ENCODE assay signal across 8 mouse cellular contexts in genomic region chr2:71980771-71981342, GRCm38 (mm10). TPM values are rescaled to one million over a fixed set of nuclear protein-coding genes. Genes with fewer than 3 reads are reported as not detected.
DNase-seq lines count a peak whose midpoint lies in the region; ATAC-seq and TF ChIP-seq lines count a peak whose summit lies in the region.

Rapgef4 (plus strand) TSS chr2:71981240.

- peak within 1 kb of the TSS; percentile 94 for H3K4me2 ChIP-seq in embryonic facial prominence, embryonic 12.5 days (replicated peaks)
- H3K4me2 ChIP-seq in limb, embryonic 14.5 days (replicated peaks; ENCODE audit: low read depth, low read length, severe bottlenecking), result peak within 1 kb of the TSS; percentile 96
- H3K4me2 ChIP-seq in stomach, embryonic 14.5 days (replicated peaks; ENCODE audit: low read depth, low read length), result peak within 1 kb of the TSS; percentile 99

- no peaks in the 10 kb centered on the region for H3K4me1 ChIP-seq in liver, adult 2 months (ENCODE audit: control insufficient read depth, insufficient read depth, low read length)
- 0 out of 2 replicates have a peak, but pooled peaks cover 4% of the 10 kb centered on the region for H3K4me1 ChIP-seq in embryonic facial prominence, embryonic 12.5 days
- H3K4me1 ChIP-seq in limb, embryonic 14.5 days (ENCODE audit: control insufficient read depth, insufficient read depth, low read length), result no peaks in the 10 kb centered on the region; the same call in 1 of the 2 replicates
- no peaks in the 10 kb centered on the region for H3K4me1 ChIP-seq in stomach, embryonic 14.5 days (ENCODE audit: control insufficient read depth, insufficient read depth, low read length)

- no peaks in the 10 kb centered on the region for H3K9me3 ChIP-seq in embryonic facial prominence, embryonic 12.5 days
- no peaks in the 10 kb centered on the region for H3K9me3 ChIP-seq in limb, embryonic 14.5 days (ENCODE audit: control insufficient read depth, low read length)
- H3K9me3 ChIP-seq in stomach, embryonic 14.5 days (ENCODE audit: control insufficient read depth, low read depth, low read length), result no peaks in the 10 kb centered on the region

- ATAC-seq in embryonic facial prominence, embryonic 12.5 days (ENCODE audit: insufficient number of reproducible peaks, insufficient read depth, low FRiP score, low TSS enrichment), result no peak
- ATAC-seq in limb, embryonic 14.5 days (ENCODE audit: low FRiP score, low read depth), result peak; percentile 41; the same call in 1 of the 2 replicates
- ATAC-seq in stomach, embryonic 14.5 days (ENCODE audit: insufficient number of reproducible peaks, insufficient read depth, low FRiP score, low read depth), result peak; percentile 61; the same call in 1 of the 2 replicates

- no peak for TF ChIP-seq CTCF in liver, adult 2 months (IDR thresholded peaks at IDR 0.05; ENCODE audit: low read depth, low read length)

- DNase-seq in liver, adult 2 months (ENCODE audit: extremely low read depth, low read depth, low spot score), result no peak
- DNase-seq in liver, result no peak
- peak; percentile 51 for DNase-seq in adrenal gland, postnatal 25 days
- no peak for DNase-seq in heart, postnatal 36 days
- DNase-seq in limb, embryonic 14.5 days (ENCODE audit: low spot score), result no peak
- DNase-seq in c-Kit-positive CD71-positive TER-119-positive erythroid progenitor cells, embryonic 14.5 days (ENCODE audit: low spot score), result no peak

- 2% methylated on average over 52 of the region's 52 CpGs for WGBS in liver, adult 2 months
- 1% methylated on average over 29 of the region's 52 CpGs for WGBS in embryonic facial prominence, embryonic 12.5 days
- 6% methylated on average over 36 of the region's 52 CpGs for WGBS in limb, embryonic 14.5 days
- WGBS in stomach, embryonic 14.5 days, result under 1% methylated on average over 39 of the region's 52 CpGs

- peak within 1 kb of the TSS; percentile 51; the same call in 1 of the 2 replicates for H3K4me3 ChIP-seq in liver, adult 2 months (ENCODE audit: insufficient read depth, low read depth, low read length)
- H3K4me3 ChIP-seq in embryonic facial prominence, embryonic 12.5 days, result peak within 1 kb of the TSS; percentile 59
- peak within 1 kb of the TSS; percentile 48 for H3K4me3 ChIP-seq in limb, embryonic 14.5 days (replicated peaks; ENCODE audit: low read length)
- peak within 1 kb of the TSS; percentile 45 for H3K4me3 ChIP-seq in stomach, embryonic 14.5 days (ENCODE audit: low read depth, low read length)

- H3K9ac ChIP-seq in liver, adult 2 months (ENCODE audit: low read depth, low read length), result no peak within 1 kb of the TSS
- peak within 1 kb of the TSS; percentile 64 for H3K9ac ChIP-seq in embryonic facial prominence, embryonic 12.5 days
- peak within 1 kb of the TSS; percentile 56 for H3K9ac ChIP-seq in limb, embryonic 14.5 days (ENCODE audit: low read depth, low read length, severe bottlenecking)
- peak within 1 kb of the TSS; percentile 47; the same call in 1 of the 2 replicates for H3K9ac ChIP-seq in stomach, embryonic 14.5 days (replicated peaks; ENCODE audit: low read depth, low read length)

- no peak within 1 kb of the TSS for H3K27ac ChIP-seq in liver, adult 2 months (replicated peaks; ENCODE audit: insufficient read depth, low read depth, low read length)
- no peak within 1 kb of the TSS for H3K27ac ChIP-seq in embryonic facial prominence, embryonic 12.5 days
- H3K27ac ChIP-seq in limb, embryonic 14.5 days (replicated peaks; ENCODE audit: low read depth, low read length), result no peak within 1 kb of the TSS
- H3K27ac ChIP-seq in stomach, embryonic 14.5 days (ENCODE audit: low read length), result no peak within 1 kb of the TSS

- H3K79me2 ChIP-seq in liver, adult 2 months (ENCODE audit: control insufficient read depth, insufficient read depth, low read length), result no peaks in the 10 kb centered on the region

- no peak for TF ChIP-seq POLR2A in liver, adult 2 months (IDR thresholded peaks at IDR 0.05; ENCODE audit: extremely low read depth, insufficient read depth, low read length)
- TF ChIP-seq POLR2A in limb, embryonic 14.5 days (IDR thresholded peaks at IDR 0.05; ENCODE audit: borderline replicate concordance, extremely low read depth, insufficient read depth, insufficient read length), result no peak

- peaks cover 6% of the 10 kb centered on the region for H3K27me3 ChIP-seq in liver, adult 2 months (ENCODE audit: control insufficient read depth, insufficient read depth, low read length)
- peaks cover 24% of the 10 kb centered on the region for H3K27me3 ChIP-seq in embryonic facial prominence, embryonic 12.5 days
- peaks cover 17% of the 10 kb centered on the region; the same call in 1 of the 2 replicates for H3K27me3 ChIP-seq in limb, embryonic 14.5 days (ENCODE audit: control insufficient read depth, insufficient read depth, low read length)
- no peaks in the 10 kb centered on the region for H3K27me3 ChIP-seq in stomach, embryonic 14.5 days (ENCODE audit: control insufficient read depth, insufficient read depth, low read length)

- no peaks in the 10 kb centered on the region for H3K36me3 ChIP-seq in liver, adult 2 months (ENCODE audit: control insufficient read depth, insufficient read depth, low read length)
- H3K36me3 ChIP-seq in embryonic facial prominence, embryonic 12.5 days, result no peaks in the 10 kb centered on the region
- H3K36me3 ChIP-seq in limb, embryonic 14.5 days (ENCODE audit: control insufficient read depth, insufficient read depth, low read length), result no peaks in the 10 kb centered on the region
- H3K36me3 ChIP-seq in stomach, embryonic 14.5 days (ENCODE audit: control insufficient read depth, insufficient read depth, low read length), result no peaks in the 10 kb centered on the region

- intact Hi-C loops in heart, postnatal 36 days (cut with DNase I), result no loop called here

RNA-seq across cellular contexts. Expression of gene Rapgef4, which starts in this region (rescaled TPM):
- total RNA-seq in liver, adult 2 months (2014; rRNA removed), result 185 and 223 TPM in 2 replicates
- polyA plus RNA-seq in liver, adult 2 months (2012; rRNA removed), result 52.0 and 66.1 TPM in 2 replicates
- 399 and 527 TPM in 2 replicates for total RNA-seq in adrenal gland, postnatal 25 days (2021)
- polyA plus RNA-seq in embryonic facial prominence, embryonic 12.5 days (2016; fragmentation: Nextera tagmentation; extraction: Ambion mirVana), result 3.1 and 3.6 TPM in 2 replicates
- 10 to 100 TPM; 25.8 to 33.4 TPM for total RNA-seq in heart, postnatal 36 days (2021)
- 2.3 and 4.5 TPM in 2 replicates for polyA plus RNA-seq in limb, embryonic 14.5 days (2012; rRNA removed)
- 1.7 and 2.2 TPM in 2 replicates for polyA plus RNA-seq in limb, embryonic 14.5 days (2014; fragmentation: Nextera tagmentation; extraction: Ambion mirVana)
- polyA plus RNA-seq in stomach, embryonic 14.5 days (2014; fragmentation: Nextera tagmentation; extraction: Ambion mirVana), result 2.4 and 4.4 TPM in 2 replicates
